Mouse (Mus musculus): ENCODE results near the gene Scd1. TPM values are rescaled to one million over a fixed set of nuclear protein-coding genes. Genes with fewer than 3 reads are reported as not detected.

The Scd1 gene
- polyA plus RNA-seq, 1 experiment from 2014 or later: 12.0 TPM

GRCm38 (mm10) chr19:44410269-44410992 is 2.8 kb upstream of the Scd1 start:
- no peak for ATAC-seq (replicated peaks; ENCODE audit: low FRiP score)
- DNase-seq (ENCODE audit: low spot score): no peak
- H3K27me3 ChIP-seq (replicated peaks; ENCODE audit: control insufficient read depth, insufficient read depth, low read length): peaks cover 30% of the 10 kb centered on the region

GRCm38 (mm10) chr19:44408595-44408994 is 916 bp upstream of the Scd1 start:
- Histone ChIP-seq H3K9ac (ENCODE audit: low read depth, low read length) (0 out of 2 replicates have a peak overlapping the region, but pooled peaks have one; percentile 50), H3K27ac (ENCODE audit: low read depth, low read length) (no peak overlapping the region), H3K9me3 (ENCODE audit: control insufficient read depth, low read length) (no peaks in the 10 kb centered on the region), H3K4me2 (peak overlapping the region; percentile 95), H3K4me3 (ENCODE audit: low read depth, low read length) (peak overlapping the region; percentile 57), H3K27me3 (replicated peaks; ENCODE audit: control insufficient read depth, insufficient read depth, low read length) (peaks cover 35% of the 10 kb centered on the region), H3K4me1 (replicated peaks; ENCODE audit: control insufficient read depth, insufficient read depth, low read length) (peaks cover 19% of the 10 kb centered on the region; the same call in 1 of the 2 replicates), H3K36me3 (ENCODE audit: control insufficient read depth, insufficient read depth, low read length) (no peaks in the 10 kb centered on the region)
- WGBS: 66% methylated on average over 4 of the region's 4 CpGs
- no peak for ATAC-seq (replicated peaks; ENCODE audit: low FRiP score)
- no peak for DNase-seq (ENCODE audit: low spot score)

More at GRCm38 (mm10) chr19:44410269-44410992, 2.8 kb upstream of the Scd1 start:
- H3K9me3 ChIP-seq (ENCODE audit: control insufficient read depth, low read length): no peaks in the 10 kb centered on the region
- peaks cover 19% of the 10 kb centered on the region; the same call in 1 of the 2 replicates for H3K4me1 ChIP-seq (replicated peaks; ENCODE audit: control insufficient read depth, insufficient read depth, low read length)
- WGBS: 87% methylated on average over 20 of the region's 20 CpGs
- no peaks in the 10 kb centered on the region for H3K36me3 ChIP-seq (ENCODE audit: control insufficient read depth, insufficient read depth, low read length)
- no peak overlapping the region for H3K27ac ChIP-seq (ENCODE audit: low read depth, low read length)
- no peak overlapping the region for H3K9ac ChIP-seq (ENCODE audit: low read depth, low read length)
- H3K4me2 ChIP-seq: no peak overlapping the region
- no peak overlapping the region for H3K4me3 ChIP-seq (ENCODE audit: low read depth, low read length)

GRCm38 (mm10) chr19:44408223-44408545 is 505 bp upstream of the Scd1 start:
- Histone ChIP-seq H3K9ac (ENCODE audit: low read depth, low read length) (peak overlapping the region; percentile 50; the same call in 1 of the 2 replicates), H3K4me2 (peak overlapping the region; percentile 95), H3K9me3 (ENCODE audit: control insufficient read depth, low read length) (no peaks in the 10 kb centered on the region), H3K27ac (ENCODE audit: low read depth, low read length) (peak overlapping the region; percentile 45), H3K4me1 (replicated peaks; ENCODE audit: control insufficient read depth, insufficient read depth, low read length) (peaks cover 19% of the 10 kb centered on the region; the same call in 1 of the 2 replicates), H3K4me3 (ENCODE audit: low read depth, low read length) (peak overlapping the region; percentile 57), H3K36me3 (ENCODE audit: control insufficient read depth, insufficient read depth, low read length) (no peaks in the 10 kb centered on the region), H3K27me3 (replicated peaks; ENCODE audit: control insufficient read depth, insufficient read depth, low read length) (peaks cover 35% of the 10 kb centered on the region)
- ATAC-seq (replicated peaks; ENCODE audit: low FRiP score) (peak; percentile 72), DNase-seq (ENCODE audit: low spot score) (peak; percentile 52)
- WGBS: 2% methylated on average over 14 of the region's 14 CpGs

- no peaks in the 10 kb centered on the region for H3K9me3 ChIP-seq (ENCODE audit: control insufficient read depth, low read length)
- DNase-seq (ENCODE audit: low spot score) (no peak), ATAC-seq (replicated peaks; ENCODE audit: low FRiP score) (no peak)
- peaks cover 31% of the 10 kb centered on the region for H3K27me3 ChIP-seq (replicated peaks; ENCODE audit: control insufficient read depth, insufficient read depth, low read length)
- peaks cover 19% of the 10 kb centered on the region; the same call in 1 of the 2 replicates for H3K4me1 ChIP-seq (replicated peaks; ENCODE audit: control insufficient read depth, insufficient read depth, low read length)
- WGBS: 79% methylated on average over 6 of the region's 6 CpGs
- H3K9ac ChIP-seq (ENCODE audit: low read depth, low read length): no peak overlapping the region
- H3K4me2 ChIP-seq: no peak overlapping the region
- H3K36me3 ChIP-seq (ENCODE audit: control insufficient read depth, insufficient read depth, low read length): 0 out of 2 replicates have a peak, but pooled peaks cover 2% of the 10 kb centered on the region
- no peak overlapping the region for H3K4me3 ChIP-seq (ENCODE audit: low read depth, low read length)
- no peak overlapping the region for H3K27ac ChIP-seq (ENCODE audit: low read depth, low read length)
Observed at GRCm38 (mm10) chr19:44403546-44403945, 4.1 kb downstream of the Scd1 start.

- Histone ChIP-seq H3K9ac (ENCODE audit: low read depth, low read length) (no peak overlapping the region), H3K27me3 (replicated peaks; ENCODE audit: control insufficient read depth, insufficient read depth, low read length) (peaks cover 7% of the 10 kb centered on the region), H3K36me3 (ENCODE audit: control insufficient read depth, insufficient read depth, low read length) (0 out of 2 replicates have a peak, but pooled peaks cover 2% of the 10 kb centered on the region), H3K4me2 (no peak overlapping the region), H3K4me1 (replicated peaks; ENCODE audit: control insufficient read depth, insufficient read depth, low read length) (peaks cover 9% of the 10 kb centered on the region), H3K27ac (ENCODE audit: low read depth, low read length) (no peak overlapping the region), H3K9me3 (ENCODE audit: control insufficient read depth, low read length) (no peaks in the 10 kb centered on the region), H3K4me3 (ENCODE audit: low read depth, low read length) (no peak overlapping the region)
- 71% methylated on average over 8 of the region's 8 CpGs for WGBS
- ATAC-seq (replicated peaks; ENCODE audit: low FRiP score) (no peak), DNase-seq (ENCODE audit: low spot score) (no peak)
Observed at GRCm38 (mm10) chr19:44400484-44401197, 7.0 kb downstream of the Scd1 start.

GRCm38 (mm10) chr19:44400076-44400475 is 7.6 kb downstream of the Scd1 start:
- DNase-seq (ENCODE audit: low spot score) (no peak), ATAC-seq (replicated peaks; ENCODE audit: low FRiP score) (no peak)
- peaks cover 9% of the 10 kb centered on the region for H3K4me1 ChIP-seq (replicated peaks; ENCODE audit: control insufficient read depth, insufficient read depth, low read length)
- peaks cover 1% of the 10 kb centered on the region for H3K27me3 ChIP-seq (replicated peaks; ENCODE audit: control insufficient read depth, insufficient read depth, low read length)
- H3K4me2 ChIP-seq: no peak overlapping the region
- no peaks in the 10 kb centered on the region for H3K9me3 ChIP-seq (ENCODE audit: control insufficient read depth, low read length)
- 87% methylated on average over 18 of the region's 18 CpGs for WGBS
- H3K9ac ChIP-seq (ENCODE audit: low read depth, low read length): no peak overlapping the region
- H3K4me3 ChIP-seq (ENCODE audit: low read depth, low read length): no peak overlapping the region
- no peak overlapping the region for H3K27ac ChIP-seq (ENCODE audit: low read depth, low read length)
- H3K36me3 ChIP-seq (ENCODE audit: control insufficient read depth, insufficient read depth, low read length): 0 out of 2 replicates have a peak, but pooled peaks cover 2% of the 10 kb centered on the region

GRCm38 (mm10) chr19:44396742-44397141 is 10.9 kb downstream of the Scd1 start:
- H3K4me1 ChIP-seq (replicated peaks; ENCODE audit: control insufficient read depth, insufficient read depth, low read length): peaks cover 21% of the 10 kb centered on the region

GRCm38 (mm10) chr19:44394972-44395371 is 12.7 kb downstream of the Scd1 start:
- Histone ChIP-seq H3K27ac (ENCODE audit: low read depth, low read length) (peak overlapping the region; percentile 28; the same call in 1 of the 2 replicates), H3K27me3 (replicated peaks; ENCODE audit: control insufficient read depth, insufficient read depth, low read length) (no peaks in the 10 kb centered on the region; the same call in 1 of the 2 replicates), H3K4me3 (ENCODE audit: low read depth, low read length) (no peak overlapping the region), H3K4me2 (peak overlapping the region; percentile 30), H3K9ac (ENCODE audit: low read depth, low read length) (no peak overlapping the region), H3K4me1 (replicated peaks; ENCODE audit: control insufficient read depth, insufficient read depth, low read length) (peaks cover 25% of the 10 kb centered on the region), H3K9me3 (ENCODE audit: control insufficient read depth, low read length) (no peaks in the 10 kb centered on the region), H3K36me3 (ENCODE audit: control insufficient read depth, insufficient read depth, low read length) (0 out of 2 replicates have a peak, but pooled peaks cover 1% of the 10 kb centered on the region)
- DNase-seq (ENCODE audit: low spot score) (no peak), ATAC-seq (replicated peaks; ENCODE audit: low FRiP score) (peak; percentile 90)
- WGBS: 40% methylated on average over 7 of the region's 7 CpGs

More at GRCm38 (mm10) chr19:44396742-44397141, 10.9 kb downstream of the Scd1 start:
- H3K36me3 ChIP-seq (ENCODE audit: control insufficient read depth, insufficient read depth, low read length): 0 out of 2 replicates have a peak, but pooled peaks cover 2% of the 10 kb centered on the region
- DNase-seq (ENCODE audit: low spot score): no peak
- H3K9ac ChIP-seq (ENCODE audit: low read depth, low read length): no peak overlapping the region
- 0 out of 2 replicates have a peak overlapping the region, but pooled peaks have one; percentile 6 for H3K4me2 ChIP-seq
- 61% methylated on average over 5 of the region's 5 CpGs for WGBS
- no peaks in the 10 kb centered on the region; the same call in 1 of the 2 replicates for H3K27me3 ChIP-seq (replicated peaks; ENCODE audit: control insufficient read depth, insufficient read depth, low read length)
- ATAC-seq (replicated peaks; ENCODE audit: low FRiP score): no peak
- no peaks in the 10 kb centered on the region for H3K9me3 ChIP-seq (ENCODE audit: control insufficient read depth, low read length)
- H3K27ac ChIP-seq (ENCODE audit: low read depth, low read length): no peak overlapping the region
- no peak overlapping the region for H3K4me3 ChIP-seq (ENCODE audit: low read depth, low read length)

Data from liver, embryonic 11.5 days (tissue).